Mouse (Mus musculus): ENCODE data around the gene 1700019N19Rik. TPM values are rescaled to one million over a fixed set of nuclear protein-coding genes. Genes with fewer than 3 reads are reported as not detected.

1700019N19Rik gene
- polyA plus RNA-seq, 1 experiment from 2014 or later, result not detected

DNA sequence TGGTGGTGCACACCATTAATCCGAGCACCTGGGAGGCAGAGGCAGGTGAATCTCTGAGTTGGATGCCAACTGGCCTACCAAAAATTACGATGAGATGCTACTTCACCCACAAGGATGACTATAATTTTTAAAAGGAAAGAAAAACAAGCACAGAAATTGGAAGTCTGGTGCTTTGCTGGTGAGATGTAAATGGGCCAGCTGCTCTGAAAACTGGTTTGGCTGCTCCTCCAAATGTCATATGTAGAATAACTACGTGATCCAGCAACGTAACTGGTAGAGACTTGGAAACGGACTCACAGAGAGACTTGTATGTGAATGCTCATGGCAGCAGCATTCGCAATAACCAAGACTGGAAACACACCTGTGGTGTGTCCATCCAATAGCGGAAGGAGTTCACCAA lies 35.9 kb upstream of the 1700019N19Rik start:
- ATAC-seq (ENCODE audit: low read depth), result no peak
- H3K9me3 ChIP-seq (ENCODE audit: control insufficient read depth, low read length), result no peaks in the 10 kb centered on the region
- no peak overlapping the region for H3K4me3 ChIP-seq (ENCODE audit: low read length)
- H3K36me3 ChIP-seq (ENCODE audit: control insufficient read depth, insufficient read depth, low read length), result no peaks in the 10 kb centered on the region
- no peaks in the 10 kb centered on the region for H3K4me1 ChIP-seq (replicated peaks; ENCODE audit: control insufficient read depth, insufficient read depth, low read length)
- 73% methylated on average over 7 of the region's 7 CpGs for WGBS
- H3K9ac ChIP-seq (ENCODE audit: low read length), result no peak overlapping the region
- H3K4me2 ChIP-seq (ENCODE audit: low read depth, low read length), result no peak overlapping the region
- H3K27me3 ChIP-seq (ENCODE audit: control insufficient read depth, insufficient read depth, low read depth, low read length), result no peaks in the 10 kb centered on the region
- no peak overlapping the region for H3K27ac ChIP-seq (ENCODE audit: low read length)

GRCm38 (mm10) chr19:58829575-58829974 lies 35.3 kb upstream of the 1700019N19Rik start:
- no peaks in the 10 kb centered on the region for H3K9me3 ChIP-seq (ENCODE audit: control insufficient read depth, low read length)
- H3K27ac ChIP-seq (ENCODE audit: low read length), result no peak overlapping the region
- no peaks in the 10 kb centered on the region for H3K4me1 ChIP-seq (replicated peaks; ENCODE audit: control insufficient read depth, insufficient read depth, low read length)
- H3K4me3 ChIP-seq (ENCODE audit: low read length), result no peak overlapping the region
- H3K36me3 ChIP-seq (ENCODE audit: control insufficient read depth, insufficient read depth, low read length), result no peaks in the 10 kb centered on the region
- 70% methylated on average over 5 of the region's 5 CpGs for WGBS
- no peak overlapping the region for H3K4me2 ChIP-seq (ENCODE audit: low read depth, low read length)
- H3K9ac ChIP-seq (ENCODE audit: low read length), result no peak overlapping the region
- no peak for ATAC-seq (ENCODE audit: low read depth)
- no peaks in the 10 kb centered on the region for H3K27me3 ChIP-seq (ENCODE audit: control insufficient read depth, insufficient read depth, low read depth, low read length)

- Histone ChIP-seq H3K27ac (ENCODE audit: low read length) (no peak overlapping the region), H3K36me3 (ENCODE audit: control insufficient read depth, insufficient read depth, low read length) (no peaks in the 10 kb centered on the region), H3K4me1 (replicated peaks; ENCODE audit: control insufficient read depth, insufficient read depth, low read length) (no peaks in the 10 kb centered on the region), H3K4me3 (ENCODE audit: low read length) (no peak overlapping the region), H3K9me3 (ENCODE audit: control insufficient read depth, low read length) (no peaks in the 10 kb centered on the region), H3K4me2 (ENCODE audit: low read depth, low read length) (no peak overlapping the region), H3K27me3 (ENCODE audit: control insufficient read depth, insufficient read depth, low read depth, low read length) (no peaks in the 10 kb centered on the region), H3K9ac (ENCODE audit: low read length) (no peak overlapping the region)
- ATAC-seq (ENCODE audit: low read depth), result no peak
- 54% methylated on average over 7 of the region's 7 CpGs for WGBS
These were observed 33.4 kb upstream of the 1700019N19Rik start for GRCm38 (mm10) chr19:58827656-58828055.

- 49% methylated on average over 1 of the region's 1 CpGs for WGBS
These were observed 30.1 kb upstream of the 1700019N19Rik start for GRCm38 (mm10) chr19:58824316-58824715.

DNA sequence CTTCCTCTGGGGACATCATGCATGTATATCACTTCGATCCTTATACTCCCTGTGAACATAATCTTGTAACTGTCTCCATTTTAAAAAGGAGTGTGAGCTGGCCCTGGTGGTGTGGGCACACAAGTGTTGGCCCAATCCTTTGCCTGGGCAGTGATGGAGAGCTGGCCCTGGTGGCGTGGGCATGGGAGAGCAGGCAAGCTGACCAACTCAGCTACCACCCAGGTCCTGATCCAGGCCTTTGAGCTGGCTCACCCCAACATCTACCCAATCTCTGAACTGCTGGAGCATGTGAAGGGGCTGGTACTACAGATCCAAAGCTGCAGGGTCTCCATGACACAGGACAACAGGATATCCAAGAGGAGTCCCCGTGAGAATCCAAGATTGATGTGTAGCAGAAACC lies 29.0 kb upstream of the 1700019N19Rik start:
- H3K9ac ChIP-seq (ENCODE audit: low read length), result no peak overlapping the region
- 79% methylated on average over 3 of the region's 3 CpGs for WGBS
- H3K27ac ChIP-seq (ENCODE audit: low read length), result no peak overlapping the region
- no peak overlapping the region for H3K4me2 ChIP-seq (ENCODE audit: low read depth, low read length)
- no peaks in the 10 kb centered on the region for H3K9me3 ChIP-seq (ENCODE audit: control insufficient read depth, low read length)
- H3K4me1 ChIP-seq (replicated peaks; ENCODE audit: control insufficient read depth, insufficient read depth, low read length), result 0 out of 2 replicates have a peak, but pooled peaks cover 2% of the 10 kb centered on the region
- H3K36me3 ChIP-seq (ENCODE audit: control insufficient read depth, insufficient read depth, low read length), result no peaks in the 10 kb centered on the region
- no peak for ATAC-seq (ENCODE audit: low read depth)
- H3K27me3 ChIP-seq (ENCODE audit: control insufficient read depth, insufficient read depth, low read depth, low read length), result no peaks in the 10 kb centered on the region
- H3K4me3 ChIP-seq (ENCODE audit: low read length), result no peak overlapping the region

More at GRCm38 (mm10) chr19:58824316-58824715, 30.1 kb upstream of the 1700019N19Rik start:
- ATAC-seq (ENCODE audit: low read depth), result no peak
- Histone ChIP-seq H3K27ac (ENCODE audit: low read length) (no peak overlapping the region), H3K4me2 (ENCODE audit: low read depth, low read length) (no peak overlapping the region), H3K9me3 (ENCODE audit: control insufficient read depth, low read length) (no peaks in the 10 kb centered on the region), H3K36me3 (ENCODE audit: control insufficient read depth, insufficient read depth, low read length) (no peaks in the 10 kb centered on the region), H3K4me3 (ENCODE audit: low read length) (no peak overlapping the region), H3K4me1 (replicated peaks; ENCODE audit: control insufficient read depth, insufficient read depth, low read length) (no peaks in the 10 kb centered on the region), H3K9ac (ENCODE audit: low read length) (no peak overlapping the region), H3K27me3 (ENCODE audit: control insufficient read depth, insufficient read depth, low read depth, low read length) (no peaks in the 10 kb centered on the region)

GRCm38 (mm10) chr19:58822454-58823200 lies 28.4 kb upstream of the 1700019N19Rik start:
- no peak overlapping the region for H3K27ac ChIP-seq (ENCODE audit: low read length)
- H3K4me2 ChIP-seq (ENCODE audit: low read depth, low read length), result no peak overlapping the region
- no peaks in the 10 kb centered on the region for H3K9me3 ChIP-seq (ENCODE audit: control insufficient read depth, low read length)
- no peaks in the 10 kb centered on the region for H3K36me3 ChIP-seq (ENCODE audit: control insufficient read depth, insufficient read depth, low read length)
- no peak overlapping the region for H3K9ac ChIP-seq (ENCODE audit: low read length)
- 0 out of 2 replicates have a peak, but pooled peaks cover 2% of the 10 kb centered on the region for H3K4me1 ChIP-seq (replicated peaks; ENCODE audit: control insufficient read depth, insufficient read depth, low read length)
- H3K4me3 ChIP-seq (ENCODE audit: low read length), result no peak overlapping the region
- no peak for ATAC-seq (ENCODE audit: low read depth)
- no peaks in the 10 kb centered on the region for H3K27me3 ChIP-seq (ENCODE audit: control insufficient read depth, insufficient read depth, low read depth, low read length)
- 70% methylated on average over 20 of the region's 20 CpGs for WGBS

DNA sequence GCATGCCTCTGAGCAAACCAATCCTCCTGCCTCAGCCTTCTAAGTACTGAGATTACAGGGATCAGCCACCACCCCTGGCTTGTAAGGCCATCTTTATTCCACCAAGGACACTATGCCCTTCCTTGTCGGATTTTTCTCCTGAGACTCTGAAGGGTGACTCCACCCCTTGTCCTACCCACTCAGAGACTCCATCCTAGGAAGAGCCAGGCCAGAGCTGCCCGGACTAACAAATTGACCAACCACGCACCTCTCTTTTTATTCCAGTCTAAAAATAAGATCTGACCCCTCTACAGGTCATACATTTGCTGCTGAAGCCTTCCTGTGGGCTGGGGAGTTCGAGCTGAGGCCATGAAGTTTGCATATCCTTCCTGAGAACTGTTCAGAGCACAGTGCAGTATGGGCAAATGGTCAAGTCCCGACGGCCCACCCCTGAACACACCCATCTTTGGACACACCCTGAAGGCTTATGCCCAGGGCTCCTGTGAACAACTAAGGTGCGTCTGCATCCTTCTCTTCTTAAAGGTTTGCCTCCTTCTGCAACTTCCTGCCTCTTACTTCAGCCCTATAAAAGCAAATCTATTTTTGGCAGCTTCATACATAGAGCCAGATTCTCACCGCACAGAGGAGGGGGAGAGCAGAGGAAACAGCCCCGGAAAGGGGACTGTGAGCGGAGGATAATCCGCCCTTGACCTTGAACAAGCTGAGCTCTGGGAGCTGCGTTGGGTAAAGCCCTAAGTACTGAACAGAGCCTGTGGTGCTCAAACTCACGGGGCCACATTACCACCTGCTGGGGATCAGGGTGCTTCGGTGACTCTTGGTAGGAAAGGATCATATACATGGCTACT lies 24.5 kb upstream of the 1700019N19Rik start:
- 66% methylated on average over 14 of the region's 14 CpGs for WGBS
- no peak; the same call in 1 of the 2 replicates for ATAC-seq (ENCODE audit: low read depth)
- H3K4me2 ChIP-seq (ENCODE audit: low read depth, low read length), result no peak overlapping the region
- no peaks in the 10 kb centered on the region for H3K9me3 ChIP-seq (ENCODE audit: control insufficient read depth, low read length)
- H3K27ac ChIP-seq (ENCODE audit: low read length), result no peak overlapping the region
- H3K4me3 ChIP-seq (ENCODE audit: low read length), result no peak overlapping the region
- H3K36me3 ChIP-seq (ENCODE audit: control insufficient read depth, insufficient read depth, low read length), result no peaks in the 10 kb centered on the region
- H3K27me3 ChIP-seq (ENCODE audit: control insufficient read depth, insufficient read depth, low read depth, low read length), result no peaks in the 10 kb centered on the region
- H3K4me1 ChIP-seq (replicated peaks; ENCODE audit: control insufficient read depth, insufficient read depth, low read length), result 0 out of 2 replicates have a peak, but pooled peaks cover 2% of the 10 kb centered on the region
- no peak overlapping the region for H3K9ac ChIP-seq (ENCODE audit: low read length)

DNA sequence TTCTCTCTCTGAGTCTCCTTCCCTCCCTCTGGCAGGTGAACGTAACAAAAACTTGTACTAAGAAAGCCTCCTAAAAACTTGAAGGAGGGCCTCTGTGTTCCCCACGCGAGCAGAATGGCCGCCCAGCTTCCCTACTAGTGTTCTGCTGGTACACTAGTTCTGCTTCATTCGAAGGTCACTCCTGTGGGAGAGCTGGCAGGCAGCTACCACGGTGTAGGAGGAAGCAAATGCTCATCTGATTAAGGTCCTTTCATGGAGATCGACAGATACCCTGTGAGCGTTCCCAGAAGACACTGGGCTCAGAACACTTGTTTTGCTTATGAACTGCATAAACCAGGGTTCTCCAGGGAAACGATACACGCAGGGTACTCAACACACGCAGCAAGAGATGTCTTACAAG lies 23.1 kb upstream of the 1700019N19Rik start:
- no peak for ATAC-seq (ENCODE audit: low read depth)
- Histone ChIP-seq H3K9ac (ENCODE audit: low read length) (no peak overlapping the region), H3K27me3 (ENCODE audit: control insufficient read depth, insufficient read depth, low read depth, low read length) (no peaks in the 10 kb centered on the region), H3K9me3 (ENCODE audit: control insufficient read depth, low read length) (no peaks in the 10 kb centered on the region), H3K27ac (ENCODE audit: low read length) (no peak overlapping the region), H3K4me1 (replicated peaks; ENCODE audit: control insufficient read depth, insufficient read depth, low read length) (0 out of 2 replicates have a peak, but pooled peaks cover 2% of the 10 kb centered on the region), H3K36me3 (ENCODE audit: control insufficient read depth, insufficient read depth, low read length) (no peaks in the 10 kb centered on the region), H3K4me2 (ENCODE audit: low read depth, low read length) (no peak overlapping the region), H3K4me3 (ENCODE audit: low read length) (no peak overlapping the region)
- WGBS, result 88% methylated on average over 11 of the region's 11 CpGs

GRCm38 (mm10) chr19:58816453-58817041 lies 22.3 kb upstream of the 1700019N19Rik start:
- no peaks in the 10 kb centered on the region for H3K36me3 ChIP-seq (ENCODE audit: control insufficient read depth, insufficient read depth, low read length)
- 53% methylated on average over 17 of the region's 17 CpGs for WGBS
- H3K4me1 ChIP-seq (replicated peaks; ENCODE audit: control insufficient read depth, insufficient read depth, low read length), result 0 out of 2 replicates have a peak, but pooled peaks cover 2% of the 10 kb centered on the region
- no peak overlapping the region for H3K9ac ChIP-seq (ENCODE audit: low read length)
- no peaks in the 10 kb centered on the region for H3K27me3 ChIP-seq (ENCODE audit: control insufficient read depth, insufficient read depth, low read depth, low read length)
- no peak overlapping the region for H3K27ac ChIP-seq (ENCODE audit: low read length)
- no peaks in the 10 kb centered on the region for H3K9me3 ChIP-seq (ENCODE audit: control insufficient read depth, low read length)
- peak; percentile 12; the same call in 1 of the 2 replicates for ATAC-seq (ENCODE audit: low read depth)
- H3K4me2 ChIP-seq (ENCODE audit: low read depth, low read length), result no peak overlapping the region
- H3K4me3 ChIP-seq (ENCODE audit: low read length), result no peak overlapping the region

All from lung, embryonic 16.5 days (tissue).